Mouse (Mus musculus) lung, postnatal 36 days (tissue): ENCODE data around the gene Gm9936.

Experiments used
- DNase-seq: peaks from one replicate; pipeline ENCODE4 v3.0.0; 2022; ENCODE audit warnings: mixed read lengths

Gene Gm9936

GRCm38 (mm10) chr5:114836886-114837285 is 21.6 kb downstream of the Gm9936 start:
- no peak for DNase-seq

- DNase-seq, result no peak
These were observed 28.7 kb downstream of the Gm9936 start for GRCm38 (mm10) chr5:114829740-114830139.

GRCm38 (mm10) chr5:114827427-114827826 is 31.1 kb downstream of the Gm9936 start:
- DNase-seq, result no peak

- peak; percentile 86 for DNase-seq
These were observed 32.3 kb downstream of the Gm9936 start for GRCm38 (mm10) chr5:114825978-114826691.

- peak; percentile 72 for DNase-seq
These were observed 34.3 kb downstream of the Gm9936 start for GRCm38 (mm10) chr5:114824197-114824596.

- DNase-seq, result peak; percentile 73
These were observed 35.4 kb downstream of the Gm9936 start, which contains the start of gene 1500011B03Rik for GRCm38 (mm10) chr5:114822796-114823688. Gene 1500011B03Rik (minus strand): TSS chr5:114823468.

GRCm38 (mm10) chr5:114818124-114818523 is 40.4 kb downstream of the Gm9936 start:
- DNase-seq, result no peak

- DNase-seq, result no peak
These were observed 41.9 kb downstream of the Gm9936 start for GRCm38 (mm10) chr5:114816599-114816998.

- DNase-seq, result peak; percentile 86
These were observed 44.8 kb downstream of the Gm9936 start for GRCm38 (mm10) chr5:114813525-114814181.

GRCm38 (mm10) chr5:114809826-114810225 is 48.7 kb downstream of the Gm9936 start:
- no peak for DNase-seq

- no peak for DNase-seq
These were observed 49.2 kb downstream of the Gm9936 start for GRCm38 (mm10) chr5:114809181-114809756.

- DNase-seq, result no peak
These were observed 50.1 kb downstream of the Gm9936 start for GRCm38 (mm10) chr5:114808385-114808784.

- DNase-seq, result no peak
These were observed 50.6 kb downstream of the Gm9936 start for GRCm38 (mm10) chr5:114807893-114808292.

GRCm38 (mm10) chr5:114807468-114807867 is 51.0 kb downstream of the Gm9936 start:
- DNase-seq, result no peak

- no peak for DNase-seq
These were observed 51.4 kb downstream of the Gm9936 start for GRCm38 (mm10) chr5:114807063-114807462.

GRCm38 (mm10) chr5:114806636-114807035 is 51.8 kb downstream of the Gm9936 start:
- DNase-seq, result no peak
